Mouse (Mus musculus) CD4-positive helper T cell, adult 2 months (primary cell): Measurements from ENCODE around the gene Lzts3.

ENCODE experiments used
- DNase-seq: peaks from one replicate; pipeline ENCODE4 v3.0.0-alpha.2; 2012; ENCODE audit warnings: low read depth, missing footprints, low spot score

Gene Lzts3

DNA sequence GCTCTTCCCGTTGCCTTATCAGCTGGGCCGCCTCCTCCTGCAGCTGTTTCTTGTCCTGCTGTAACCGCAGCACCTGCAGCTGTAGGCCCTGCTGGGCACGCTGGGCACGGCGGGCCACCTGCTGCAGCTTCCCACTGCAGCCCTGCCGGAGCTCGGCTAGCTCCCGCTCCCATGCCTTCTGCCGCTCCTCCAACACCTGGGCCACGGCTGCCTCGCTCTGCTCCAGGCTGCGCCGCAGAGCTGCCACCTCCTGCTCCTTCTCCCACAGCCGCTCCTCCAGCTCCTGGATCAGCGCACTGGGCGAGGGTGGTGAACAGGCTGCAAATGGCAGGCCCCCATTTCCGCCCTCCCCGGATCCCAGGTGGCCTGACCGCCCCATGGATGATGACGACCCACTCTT lies 6.8 kb downstream of the Lzts3 start:
- DNase-seq, result peak; percentile 32

- peak; percentile 30 for DNase-seq
These were observed 7.7 kb downstream of the Lzts3 start for GRCm38 (mm10) chr2:130634739-130635411.

DNA sequence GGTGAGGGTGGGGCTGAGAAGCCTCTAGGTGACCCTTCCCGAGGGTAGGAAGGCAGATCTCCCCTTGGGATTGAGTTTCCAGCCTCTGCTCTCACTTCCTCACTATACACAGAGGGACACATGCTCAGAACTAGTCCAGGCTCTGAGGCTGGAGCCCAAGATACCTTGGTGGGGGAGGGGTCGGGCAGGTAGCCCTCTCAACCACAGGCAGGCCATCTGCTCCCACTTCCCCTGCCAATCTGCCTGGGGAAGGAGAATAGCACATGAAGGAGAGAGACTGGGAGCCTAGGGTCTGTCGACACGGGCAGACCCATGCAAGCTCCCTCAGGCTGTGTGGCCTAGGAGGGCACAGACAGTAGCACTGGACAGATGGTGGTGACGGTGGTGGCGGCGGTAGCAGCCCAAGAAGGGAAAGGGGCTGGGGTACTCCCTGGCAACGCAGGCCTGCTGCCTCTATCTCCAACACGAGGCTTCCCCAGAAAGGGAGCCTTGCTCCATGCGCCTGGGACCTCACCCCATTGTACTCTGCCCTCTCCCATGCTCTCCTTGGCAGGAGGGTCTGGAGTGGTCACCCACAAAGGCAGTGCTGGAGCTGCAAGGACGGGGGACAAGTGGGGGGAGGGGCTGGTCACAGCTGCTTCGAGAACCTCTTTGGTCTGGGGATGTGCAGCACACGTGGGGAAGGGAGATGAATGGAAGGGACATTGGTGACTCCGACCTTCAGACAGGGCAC lies 8.4 kb downstream of the Lzts3 start:
- no peak for DNase-seq

DNA sequence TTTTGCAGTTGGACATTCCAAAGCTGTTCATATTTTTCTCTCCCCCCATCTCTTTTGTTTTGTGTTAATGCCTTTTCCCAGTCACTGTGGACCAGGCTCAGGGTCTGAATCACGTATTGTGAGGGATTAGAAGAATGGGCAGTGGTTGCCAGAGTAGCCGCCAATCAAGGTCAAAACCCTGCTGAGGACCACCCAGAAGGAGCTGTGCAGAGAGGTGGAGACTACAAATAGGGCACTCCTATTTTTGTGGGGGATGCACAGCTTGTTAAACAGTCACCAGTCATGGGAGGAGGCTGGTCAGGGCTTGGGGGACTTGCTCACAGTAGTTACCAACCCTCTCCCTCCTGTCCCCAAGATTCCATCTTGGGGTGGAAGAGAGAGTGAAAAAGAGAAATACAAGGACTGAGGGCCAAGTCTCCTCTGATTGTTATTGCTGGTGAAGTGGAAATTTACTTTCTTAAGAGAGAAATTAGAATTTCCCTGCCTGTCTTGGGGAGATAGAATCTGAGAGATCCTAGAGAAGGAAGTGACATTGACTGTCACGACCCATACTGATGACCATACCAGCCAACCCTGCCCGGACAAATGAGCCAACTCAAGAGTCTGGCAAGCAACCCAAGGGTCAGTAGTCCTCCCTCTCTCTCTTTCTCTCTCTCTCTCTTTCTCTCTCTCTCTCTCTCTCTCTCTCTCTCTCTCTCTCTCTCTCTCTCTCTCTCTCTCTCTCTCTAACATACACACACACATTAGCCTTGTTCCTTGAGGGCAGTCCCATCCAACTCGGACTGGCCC lies 9.5 kb downstream of the Lzts3 start:
- DNase-seq, result no peak

DNA sequence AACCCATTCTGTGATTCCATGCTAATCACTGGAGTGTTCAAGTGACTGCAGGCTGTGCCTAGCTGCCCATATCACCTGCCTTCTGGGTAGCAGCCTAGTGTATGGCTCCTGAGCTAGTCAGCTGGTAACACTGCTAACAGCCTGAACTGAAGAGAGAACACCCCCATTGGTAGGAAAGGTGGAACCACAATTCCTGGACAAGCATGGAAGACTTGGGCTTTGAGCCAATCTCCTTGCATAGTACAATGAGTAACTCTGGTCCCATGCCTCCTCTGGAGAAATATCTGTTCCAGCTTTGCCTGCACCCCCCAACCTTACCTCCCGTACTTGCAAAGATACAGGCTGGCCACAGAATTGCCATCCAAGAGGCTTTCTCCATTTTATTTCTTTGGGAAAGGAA lies 10.2 kb downstream of the Lzts3 start:
- no peak for DNase-seq

DNA sequence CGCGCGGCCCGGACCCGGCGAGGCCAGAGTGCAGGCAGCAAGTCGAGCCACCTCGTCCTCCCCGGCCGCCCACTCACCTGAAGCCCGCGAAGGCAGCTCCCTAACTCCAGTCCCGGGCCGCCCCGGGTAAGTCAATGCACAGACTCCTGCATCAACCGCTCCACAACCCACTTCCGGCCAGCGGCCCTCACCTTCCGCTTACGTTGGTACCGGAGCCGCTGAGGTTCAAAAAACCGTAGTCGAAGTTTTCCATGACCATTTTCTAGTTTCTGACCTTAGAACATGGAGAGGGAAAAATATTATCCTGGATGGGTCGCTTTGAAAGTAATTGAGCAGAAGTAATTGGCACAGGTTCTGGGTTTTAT lies 12.8 kb downstream of the Lzts3 start, which contains the start of the genes Fastkd5 and Ubox5:
TSS of gene Fastkd5 (minus strand) at position 189 of the 365 bp plus-strand sequence.
TSS of gene Ubox5 (minus strand) at position 200 of the 365 bp plus-strand sequence.
- DNase-seq, result peak; percentile 89

DNA sequence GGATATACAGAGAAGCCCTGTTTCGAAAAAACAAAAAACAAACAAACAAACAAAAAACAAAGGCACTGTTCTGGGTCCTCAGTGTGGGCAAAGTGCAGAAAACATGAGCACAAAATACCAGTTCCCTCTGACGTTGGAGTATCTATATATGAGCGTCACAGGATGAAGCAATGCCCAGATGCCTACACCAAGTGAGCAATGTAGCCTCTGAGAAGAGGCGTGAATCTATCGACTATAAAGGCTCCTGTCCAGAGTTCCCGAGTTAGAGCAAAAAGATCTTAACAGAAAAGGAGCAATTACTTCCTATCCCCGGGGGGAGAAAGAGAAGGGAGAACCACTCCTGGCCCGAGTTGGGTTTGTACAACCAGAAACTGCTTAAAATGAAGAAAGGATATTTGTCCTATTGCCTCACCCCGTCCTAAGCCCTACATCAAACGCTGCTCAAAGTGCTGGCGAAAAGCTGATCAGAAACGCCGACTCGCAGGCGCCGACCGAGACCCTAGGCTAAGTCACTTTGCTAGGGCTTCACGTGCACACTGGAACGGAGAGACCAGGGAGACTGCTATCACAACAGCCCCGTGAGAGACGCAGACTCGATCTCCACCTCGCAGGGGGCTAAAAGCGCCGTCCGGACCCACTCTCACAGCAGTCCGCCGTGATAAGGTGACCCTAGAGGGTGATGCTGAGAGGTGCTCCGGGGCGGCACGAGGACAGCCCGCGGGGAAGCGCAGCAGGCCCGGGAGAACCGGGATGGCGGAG lies 13.3 kb downstream of the Lzts3 start:
- peak; percentile 47 for DNase-seq

DNA sequence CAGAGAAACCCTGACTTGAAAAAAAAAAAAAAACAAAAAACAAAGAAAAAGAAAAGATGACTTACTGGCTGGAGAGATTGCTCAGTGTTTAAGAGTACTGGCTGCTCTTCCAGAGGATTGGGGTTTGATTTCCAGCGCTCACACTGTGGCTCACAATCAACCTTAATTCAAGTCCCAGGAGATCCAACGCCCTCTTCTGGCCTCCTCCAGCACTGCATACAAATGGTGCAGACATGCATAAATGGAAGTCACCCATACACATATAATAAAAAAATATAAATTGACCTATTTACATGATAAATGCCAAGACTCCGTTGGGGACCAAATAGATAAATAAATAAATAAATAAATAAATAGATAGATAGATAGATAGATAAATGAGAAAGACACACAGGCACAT lies 14.2 kb downstream of the Lzts3 start:
- DNase-seq, result peak; percentile 45

DNA sequence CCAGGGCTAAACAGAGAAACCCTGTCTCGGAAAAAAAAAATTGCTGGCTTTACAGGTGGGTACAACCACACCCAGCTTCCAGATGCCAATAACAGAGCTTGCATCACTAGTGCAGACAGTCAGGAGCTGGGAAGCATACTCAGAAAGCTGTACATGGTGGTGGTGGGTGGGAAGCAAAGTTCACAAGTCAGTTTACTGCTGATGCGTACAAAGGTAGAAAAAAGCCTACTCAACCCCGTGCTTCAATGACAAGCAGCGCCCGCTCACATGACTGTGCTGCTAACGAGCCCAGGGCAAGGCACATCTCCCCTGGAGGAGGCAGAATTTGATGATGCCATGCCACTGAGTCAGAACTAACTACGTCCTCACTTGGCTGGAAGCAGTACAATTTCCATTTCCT lies 23.6 kb downstream of the Lzts3 start:
- no peak for DNase-seq

DNA sequence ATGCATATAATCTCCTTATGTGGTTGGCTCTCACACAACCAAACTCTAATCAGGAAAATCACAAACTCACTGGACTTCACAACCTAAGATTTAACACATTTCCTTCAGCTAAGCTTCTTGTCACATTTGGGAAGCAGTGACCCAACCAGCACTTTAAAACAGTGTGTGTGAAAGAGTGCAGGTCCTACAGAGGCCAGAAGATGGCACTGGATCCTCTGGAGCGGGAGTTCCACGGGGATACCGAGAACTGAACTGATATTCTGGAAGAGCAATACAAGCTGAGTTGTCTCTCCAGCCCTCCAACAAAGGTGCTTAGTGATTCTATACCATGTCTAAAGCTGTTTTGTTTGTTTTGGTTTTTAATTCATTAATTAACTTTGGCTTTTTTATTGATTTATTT lies 29.5 kb downstream of the Lzts3 start:
- DNase-seq, result no peak

GRCm38 (mm10) chr2:130602195-130602594 lies 40.4 kb downstream of the Lzts3 start:
- DNase-seq, result no peak

- no peak for DNase-seq
These were observed 44.2 kb downstream of the Lzts3 start for GRCm38 (mm10) chr2:130598399-130598798.

- peak; percentile 24 for DNase-seq
These were observed 45.0 kb downstream of the Lzts3 start for GRCm38 (mm10) chr2:130597601-130598010.

DNA sequence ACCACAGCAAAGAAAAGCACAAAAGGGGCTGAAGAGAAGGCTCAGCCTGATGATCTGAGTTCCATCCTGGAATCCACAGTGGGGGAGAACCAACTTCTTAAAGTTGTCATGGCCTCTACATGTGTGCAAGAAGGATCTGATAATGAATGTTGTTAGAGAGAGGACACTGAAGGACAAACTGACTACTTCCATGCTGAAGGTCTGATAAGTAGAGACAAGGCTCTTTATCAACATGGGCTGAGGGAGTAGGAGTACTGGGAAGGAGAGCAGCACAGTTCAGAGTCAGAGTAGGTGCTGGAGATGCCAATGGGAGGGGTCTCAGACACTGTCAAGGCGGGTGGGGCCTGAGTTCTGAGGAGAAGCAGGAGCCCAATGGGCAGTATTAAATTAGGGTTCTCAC lies 47.0 kb downstream of the Lzts3 start:
- DNase-seq, result no peak

DNA sequence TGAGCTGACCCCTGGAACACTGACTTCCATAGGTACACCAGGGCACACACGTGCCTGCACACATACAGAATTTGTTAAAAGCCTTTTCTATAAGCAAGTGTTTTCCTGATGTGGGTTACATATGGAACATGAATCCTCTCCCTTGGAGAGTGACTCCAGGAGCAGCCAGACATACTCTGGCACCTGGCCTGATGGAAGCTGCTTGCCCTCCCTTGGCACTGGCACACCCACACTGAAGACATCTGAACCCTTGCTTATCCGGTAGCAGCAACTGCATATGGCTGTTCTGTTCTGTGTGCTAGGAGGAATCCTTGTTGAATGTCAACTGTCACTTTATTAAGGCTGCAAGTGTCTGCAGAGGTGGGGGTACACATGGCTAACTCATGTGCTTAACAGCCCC lies 51.6 kb downstream of the Lzts3 start:
- no peak for DNase-seq

DNA sequence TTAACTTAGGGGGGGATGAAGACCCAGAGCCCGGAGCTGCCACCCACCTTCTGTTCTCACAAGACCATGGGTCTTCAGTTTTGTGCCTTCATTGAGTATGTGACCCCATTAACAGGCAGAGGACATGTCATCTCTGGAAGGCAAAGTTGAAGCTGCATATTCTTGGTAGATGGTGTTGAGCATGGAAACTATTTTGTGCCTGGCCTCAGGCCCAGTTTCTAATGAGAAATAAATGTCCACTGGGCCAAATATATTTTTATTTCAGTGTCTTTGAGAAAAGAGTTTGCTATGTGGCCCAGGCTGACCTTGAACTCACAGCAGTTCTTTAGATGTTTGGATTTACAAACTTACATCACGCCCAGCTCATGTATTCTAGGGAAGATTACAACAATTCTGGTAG lies 52.8 kb downstream of the Lzts3 start:
- DNase-seq, result no peak

- no peak for DNase-seq
These were observed 53.4 kb downstream of the Lzts3 start for GRCm38 (mm10) chr2:130589157-130589556.

GRCm38 (mm10) chr2:130588373-130588772 lies 54.2 kb downstream of the Lzts3 start:
- DNase-seq, result no peak

DNA sequence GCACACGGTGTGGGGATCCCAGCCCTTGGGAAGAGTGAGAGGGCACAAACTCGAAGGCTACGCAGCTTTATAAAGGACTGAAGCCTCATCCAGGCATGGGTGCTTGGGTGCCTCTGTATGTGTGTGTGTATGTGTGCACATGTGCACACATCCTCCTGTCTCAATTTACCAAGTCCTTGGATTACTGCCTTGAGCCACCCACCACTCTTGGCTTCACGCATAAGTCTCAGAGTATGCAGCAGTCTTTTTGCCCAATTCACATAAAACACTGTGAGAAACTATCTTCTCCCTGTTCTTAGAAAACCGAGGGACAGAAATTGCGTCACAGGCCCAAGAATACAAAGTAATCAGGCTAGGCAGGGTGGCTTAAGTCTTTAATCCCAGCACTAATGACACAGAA lies 56.6 kb downstream of the Lzts3 start:
- no peak for DNase-seq

DNA sequence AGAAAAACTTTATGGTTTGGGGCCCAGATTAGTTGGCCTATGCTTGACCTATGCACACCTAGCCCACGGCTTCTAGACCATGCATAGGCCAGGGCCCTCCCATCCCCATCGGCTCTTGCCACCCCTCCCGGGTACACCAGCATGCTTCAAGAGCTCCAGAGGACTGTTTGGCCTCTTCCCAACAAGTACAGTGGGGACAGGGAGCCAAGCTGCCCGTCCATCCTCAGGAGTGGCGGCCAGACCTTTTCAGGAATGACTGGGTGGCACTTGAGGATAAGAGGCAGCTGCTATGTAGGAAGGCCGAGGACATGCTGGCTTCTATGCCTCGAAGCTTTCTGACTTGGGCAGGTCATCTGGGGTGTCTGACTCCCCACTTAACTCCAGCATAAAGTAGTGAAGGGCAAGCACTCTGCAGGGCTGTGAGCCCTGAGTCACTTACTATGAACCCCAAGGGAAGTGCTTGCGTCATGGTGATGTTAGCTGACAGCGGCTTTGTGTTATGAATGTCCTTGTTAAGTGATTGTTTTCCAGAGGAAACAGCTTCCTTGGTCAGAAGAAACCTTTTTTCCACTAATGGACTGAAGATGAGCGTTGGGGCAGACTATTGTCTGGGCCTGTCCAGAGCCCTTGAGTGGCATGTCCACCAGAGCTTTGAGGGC lies 58.6 kb downstream of the Lzts3 start:
- no peak for DNase-seq
